ENCODE assay signal across 9 mouse cellular contexts in the genomic region with DNA sequence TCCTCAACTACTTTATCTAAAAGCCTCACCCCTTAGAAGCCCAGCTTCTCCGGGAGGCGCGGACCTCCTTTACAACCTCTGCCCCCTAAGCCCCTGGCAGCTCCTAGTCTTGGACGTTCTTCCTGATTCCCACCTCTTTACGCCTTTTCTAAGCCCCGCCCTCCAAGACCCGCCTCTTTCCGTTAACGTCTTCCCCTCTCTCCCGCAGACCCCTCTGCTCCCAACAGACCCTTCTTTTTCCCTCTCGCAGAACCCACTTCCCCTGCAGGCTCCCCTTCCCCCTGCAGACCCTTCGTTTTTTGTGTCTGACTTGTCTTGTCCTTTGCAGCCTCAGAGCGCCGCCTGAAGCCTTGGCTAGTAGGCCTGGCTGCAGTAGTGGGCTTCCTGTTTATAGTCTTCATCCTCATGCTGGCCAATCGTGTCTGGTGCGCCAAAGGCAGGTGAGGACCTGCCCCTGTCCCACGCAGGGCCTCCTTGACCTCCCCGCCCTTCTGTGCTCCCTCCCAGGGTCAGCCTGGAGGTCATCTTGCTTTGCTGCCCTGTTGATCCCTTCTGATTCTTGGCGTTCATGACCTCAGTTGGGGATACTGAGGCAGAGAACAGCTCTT. TPM values are rescaled to one million over a fixed set of nuclear protein-coding genes. Genes with fewer than 3 reads are reported as not detected.
DNase-seq lines count a peak whose midpoint lies in the region; ATAC-seq and TF ChIP-seq lines count a peak whose summit lies in the region.
"Had no signal": no experiment of that assay in that cellular context is flagged by ENCODE, and none has a peak within 500 bp of the region (broad histone marks: within the 10 kb centered on the region; RNA-seq: fewer than 3 reads in every experiment).

No protein-coding gene starts in this region.

- intact Hi-C loops in left cerebral cortex, postnatal 14 days (cut with DNase I), result loop anchor here (2.0 to 10.0 kb wide), 2 partner anchors 57 to 161 kb away; a partner anchor contains a TSS

- no peak for TF ChIP-seq POLR2A in lung, adult 2 months (IDR thresholded peaks at IDR 0.05; ENCODE audit: borderline replicate concordance, extremely low read depth, low read depth, low read length)

- 0 out of 2 replicates have a peak, but pooled peaks cover 3% of the 10 kb centered on the region for H3K36me3 ChIP-seq in heart, embryonic 16.5 days (ENCODE audit: control insufficient read depth, insufficient read depth)
- H3K36me3 ChIP-seq in limb, embryonic 10.5 days, result peaks cover 28% of the 10 kb centered on the region
- H3K36me3 ChIP-seq in midbrain, embryonic 16.5 days (ENCODE audit: control insufficient read depth, insufficient read depth, low read length), result peaks cover under 1% of the 10 kb centered on the region; the same call in 1 of the 2 replicates

- peak; percentile 33 for DNase-seq in lung, adult 2 months
- DNase-seq in lung, postnatal 36 days, result no peak
- DNase-seq in limb, embryonic 10.5 days (ENCODE audit: low spot score), result no peak
- DNase-seq in urinary bladder, postnatal 14 days (ENCODE audit: low spot score), result no peak
- no peak for DNase-seq in left cerebral cortex, postnatal 14 days (ENCODE audit: low spot score in 2 of 2)
- DNase-seq in left cerebral cortex, adult 8-10 months (ENCODE audit: low spot score in 2 of 2), result no peak

- no peak for TF ChIP-seq CTCF in lung, adult 2 months (IDR thresholded peaks at IDR 0.05; ENCODE audit: insufficient read depth, low read length)

- ATAC-seq in heart, embryonic 16.5 days (replicated peaks; ENCODE audit: extremely low read depth, insufficient read depth, low FRiP score), result no peak
- no peak for ATAC-seq in midbrain, embryonic 16.5 days

- H3K9ac ChIP-seq in heart, embryonic 16.5 days (ENCODE audit: low read length), result peak overlapping the region; percentile 69
- H3K9ac ChIP-seq in midbrain, embryonic 16.5 days (ENCODE audit: low read depth, low read length), result peak overlapping the region; percentile 46

- WGBS in lung, adult 2 months, result 6% methylated on average over 19 of the region's 19 CpGs
- WGBS in heart, embryonic 16.5 days, result 7% methylated on average over 19 of the region's 19 CpGs
- WGBS in limb, embryonic 10.5 days, result 6% methylated on average over 19 of the region's 19 CpGs
- WGBS in midbrain, embryonic 16.5 days, result 5% methylated on average over 19 of the region's 19 CpGs

- no peaks in the 10 kb centered on the region for H3K9me3 ChIP-seq in heart, embryonic 16.5 days (replicated peaks; ENCODE audit: control insufficient read depth, low read length)
- H3K9me3 ChIP-seq in limb, embryonic 10.5 days (replicated peaks), result no peaks in the 10 kb centered on the region
- no peaks in the 10 kb centered on the region for H3K9me3 ChIP-seq in midbrain, embryonic 16.5 days (replicated peaks; ENCODE audit: control insufficient read depth, low read length, poor library complexity, severe bottlenecking)

- H3K4me2 ChIP-seq in heart, embryonic 16.5 days (ENCODE audit: low read depth, low read length), result peak overlapping the region; percentile 74
- H3K4me2 ChIP-seq in midbrain, embryonic 16.5 days (ENCODE audit: low read length), result peak overlapping the region; percentile 42

- H3K27me3 ChIP-seq in heart, embryonic 16.5 days (ENCODE audit: control insufficient read depth, insufficient read depth, low read length), result no peaks in the 10 kb centered on the region
- H3K27me3 ChIP-seq in limb, embryonic 10.5 days (ENCODE audit: low read depth, poor library complexity, severe bottlenecking), result peaks cover 19% of the 10 kb centered on the region
- H3K27me3 ChIP-seq in midbrain, embryonic 16.5 days (ENCODE audit: control insufficient read depth, insufficient read depth, low read depth, low read length), result no peaks in the 10 kb centered on the region

- peaks cover 14% of the 10 kb centered on the region for H3K4me1 ChIP-seq in lung, adult 2 months (ENCODE audit: control insufficient read depth, insufficient read depth, low read length)
- H3K4me1 ChIP-seq in heart, embryonic 16.5 days (ENCODE audit: control insufficient read depth, insufficient read depth, low read length), result peaks cover 13% of the 10 kb centered on the region
- peaks cover 29% of the 10 kb centered on the region for H3K4me1 ChIP-seq in limb, embryonic 10.5 days
- peaks cover 4% of the 10 kb centered on the region; the same call in 1 of the 2 replicates for H3K4me1 ChIP-seq in midbrain, embryonic 16.5 days (ENCODE audit: control insufficient read depth, insufficient read depth, low read length)

- H3K27ac ChIP-seq in heart, embryonic 16.5 days (ENCODE audit: low read length), result peak overlapping the region; percentile 49
- peak overlapping the region; percentile 73 for H3K27ac ChIP-seq in limb, embryonic 10.5 days
- no peak overlapping the region for H3K27ac ChIP-seq in midbrain, embryonic 16.5 days (ENCODE audit: low read length)

- peak overlapping the region; percentile 19 for H3K4me3 ChIP-seq in lung, adult 2 months (replicated peaks; ENCODE audit: extremely low read depth, low read depth, low read length)
- H3K4me3 ChIP-seq in heart, embryonic 16.5 days (ENCODE audit: low read length), result peak overlapping the region; percentile 46
- H3K4me3 ChIP-seq in limb, embryonic 10.5 days, result peak overlapping the region; percentile 43
- H3K4me3 ChIP-seq in midbrain, embryonic 16.5 days (ENCODE audit: low read depth, low read length), result no peak overlapping the region

RNA-seq across cellular contexts. Expression of a gene that starts 0.7 kb away (rescaled TPM):
- 8.8 and 10.1 TPM in 2 replicates for polyA plus RNA-seq in lung, adult 2 months (2012; rRNA removed)
- polyA plus RNA-seq in heart, embryonic 16.5 days (2015; fragmentation: Nextera tagmentation; extraction: Ambion mirVana), result 5.0 and 9.2 TPM in 2 replicates
- 1.9 and 2.9 TPM in 2 replicates for polyA plus RNA-seq in limb, embryonic 10.5 days (2016; fragmentation: Nextera tagmentation; extraction: Ambion mirVana)
- polyA plus RNA-seq in midbrain, embryonic 16.5 days (2015; fragmentation: Nextera tagmentation; extraction: Ambion mirVana), result 1.2 and 1.4 TPM in 2 replicates
- 1 to 10 TPM; 1.8 to 1.9 TPM for total RNA-seq in left cerebral cortex, postnatal 14 days (2021)
- 1 to 10 TPM in 2 of 4 experiments, under 1 TPM in 2; 0.50 to 1.6 (median 0.84) TPM for total RNA-seq in left cerebral cortex, adult 8-10 months (2022)

RNA-seq across cellular contexts. Expression of a gene that starts 4.8 kb away (rescaled TPM):
- 3.6 and 5.9 TPM in 2 replicates for polyA plus RNA-seq in lung, adult 2 months (2012; rRNA removed)
- 0.55 and 0.83 TPM in 2 replicates for polyA plus RNA-seq in heart, embryonic 16.5 days (2015; fragmentation: Nextera tagmentation; extraction: Ambion mirVana)
- 1.4 and 1.5 TPM in 2 replicates for polyA plus RNA-seq in limb, embryonic 10.5 days (2016; fragmentation: Nextera tagmentation; extraction: Ambion mirVana)
- 2.3 and 3.3 TPM in 2 replicates for polyA plus RNA-seq in midbrain, embryonic 16.5 days (2015; fragmentation: Nextera tagmentation; extraction: Ambion mirVana)
- 1 to 10 TPM; 2.8 to 4.7 TPM for total RNA-seq in left cerebral cortex, postnatal 14 days (2021)
- total RNA-seq in left cerebral cortex, adult 8-10 months (2022), result 1 to 10 TPM; 2.5 to 3.3 (median 2.6) TPM
- total RNA-seq: neutrophil, adult 5-6 weeks had no signal

RNA-seq across cellular contexts. Expression of a gene that starts 9.3 kb away (rescaled TPM):
- polyA plus RNA-seq in lung, adult 2 months (2012; rRNA removed), result 3.7 and 6.3 TPM in 2 replicates
- 2.1 and 2.6 TPM in 2 replicates for polyA plus RNA-seq in heart, embryonic 16.5 days (2015; fragmentation: Nextera tagmentation; extraction: Ambion mirVana)
- 3.8 and 4.2 TPM in 2 replicates for polyA plus RNA-seq in limb, embryonic 10.5 days (2016; fragmentation: Nextera tagmentation; extraction: Ambion mirVana)
- 6.1 and 8.2 TPM in 2 replicates for polyA plus RNA-seq in midbrain, embryonic 16.5 days (2015; fragmentation: Nextera tagmentation; extraction: Ambion mirVana)
- total RNA-seq in left cerebral cortex, postnatal 14 days (2021), result 1 to 10 TPM; 2.4 to 3.2 TPM
- total RNA-seq in left cerebral cortex, adult 8-10 months (2022), result 1 to 10 TPM; 2.0 to 5.2 (median 4.0) TPM

RNA-seq across cellular contexts. Expression of a gene that starts 9.3 kb away (rescaled TPM):
- 79.2 and 83.4 TPM in 2 replicates for polyA plus RNA-seq in lung, adult 2 months (2012; rRNA removed)
- polyA plus RNA-seq in heart, embryonic 16.5 days (2015; fragmentation: Nextera tagmentation; extraction: Ambion mirVana), result 83.4 and 86.2 TPM in 2 replicates
- polyA plus RNA-seq in limb, embryonic 10.5 days (2016; fragmentation: Nextera tagmentation; extraction: Ambion mirVana), result 101 and 115 TPM in 2 replicates
- 77.5 and 86.2 TPM in 2 replicates for polyA plus RNA-seq in midbrain, embryonic 16.5 days (2015; fragmentation: Nextera tagmentation; extraction: Ambion mirVana)
- 10 to 100 TPM; 82.4 to 88.6 TPM for total RNA-seq in left cerebral cortex, postnatal 14 days (2021)
- total RNA-seq in left cerebral cortex, adult 8-10 months (2022), result 10 to 100 TPM; 81.4 to 89.7 (median 85.5) TPM

RNA-seq across cellular contexts. Expression of a gene that starts 15.2 kb away (rescaled TPM):
- polyA plus RNA-seq in lung, adult 2 months (2012; rRNA removed), result 59.3 and 61.8 TPM in 2 replicates
- polyA plus RNA-seq in heart, embryonic 16.5 days (2015; fragmentation: Nextera tagmentation; extraction: Ambion mirVana), result 74.6 and 82.8 TPM in 2 replicates
- 134 and 148 TPM in 2 replicates for polyA plus RNA-seq in limb, embryonic 10.5 days (2016; fragmentation: Nextera tagmentation; extraction: Ambion mirVana)
- 145 and 146 TPM in 2 replicates for polyA plus RNA-seq in midbrain, embryonic 16.5 days (2015; fragmentation: Nextera tagmentation; extraction: Ambion mirVana)
- 10 to 100 TPM; 74.8 to 80.3 TPM for total RNA-seq in left cerebral cortex, postnatal 14 days (2021)
- total RNA-seq in left cerebral cortex, adult 8-10 months (2022), result 10 to 100 TPM; 66.8 to 73.4 (median 70.6) TPM
